Comparison of ENCODE assay signal across 19 mouse cellular contexts in the genomic region with DNA sequence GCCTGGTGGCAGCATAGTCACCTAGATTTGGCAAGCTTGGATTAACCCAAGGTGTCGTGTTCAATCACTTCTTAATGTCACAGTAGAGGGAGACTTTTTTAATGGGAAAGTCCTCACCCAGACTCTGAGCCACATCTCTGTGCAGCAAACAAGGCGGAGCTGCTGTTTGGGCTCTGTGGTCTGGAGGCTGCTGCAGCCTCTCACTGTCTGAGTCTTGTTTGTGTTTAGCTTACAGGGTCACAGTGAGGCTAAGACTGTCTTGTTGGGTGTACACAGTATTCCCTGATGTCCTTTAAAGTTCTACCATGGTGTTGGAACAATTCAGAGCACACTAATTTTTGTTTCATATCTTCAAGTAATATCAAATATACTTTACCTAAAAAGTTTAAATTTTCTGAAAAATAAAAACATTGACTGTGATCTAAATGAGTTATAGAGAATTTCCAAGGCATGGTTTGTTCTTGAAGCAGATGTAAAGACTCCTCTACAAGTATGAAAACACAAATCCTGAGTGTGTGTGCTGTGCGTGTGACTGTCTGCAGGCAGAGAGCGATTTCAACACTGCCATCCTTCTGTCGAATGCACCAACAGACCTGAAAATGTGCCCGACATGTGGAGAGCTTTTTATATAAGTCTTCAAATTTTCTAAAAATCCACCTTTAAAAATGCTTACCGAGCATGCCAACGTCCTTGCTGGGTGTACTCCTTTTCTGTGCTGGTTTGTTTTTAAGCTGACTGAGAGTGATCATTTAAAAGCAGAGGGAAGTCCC. TPM values are rescaled to one million over a fixed set of nuclear protein-coding genes. Genes with fewer than 3 reads are reported as not detected.
DNase-seq lines count a peak whose midpoint lies in the region; ATAC-seq and TF ChIP-seq lines count a peak whose summit lies in the region.
"Had no signal": no experiment of that assay in that cellular context is flagged by ENCODE, and none has a peak within 500 bp of the region (broad histone marks: within the 10 kb centered on the region; RNA-seq: fewer than 3 reads in every experiment).

No protein-coding gene starts in this region.

- H3K4me2 ChIP-seq in hindbrain, embryonic 16.5 days (ENCODE audit: low read length), result no peak overlapping the region
- H3K4me2 ChIP-seq in neural tube, embryonic 13.5 days, result no peak overlapping the region
- H3K4me2 ChIP-seq: heart, embryonic 11.5 days; hindbrain, embryonic 15.5 days; neural tube, embryonic 12.5 days had no signal

- ATAC-seq in hindbrain, embryonic 16.5 days, result no peak
- no peak for ATAC-seq in neural tube, embryonic 13.5 days (ENCODE audit: low read depth)
- ATAC-seq: forebrain, postnatal 0 days had no signal

- H3K4me1 ChIP-seq in hindbrain, embryonic 10.5 days (replicated peaks), result no peaks in the 10 kb centered on the region
- no peaks in the 10 kb centered on the region; the same call in 1 of the 2 replicates for H3K4me1 ChIP-seq in hindbrain, embryonic 16.5 days (ENCODE audit: control insufficient read depth, insufficient read depth, low read depth, low read length)
- H3K4me1 ChIP-seq in neural tube, embryonic 13.5 days (replicated peaks), result peaks cover 8% of the 10 kb centered on the region; the same call in 1 of the 2 replicates
- H3K4me1 ChIP-seq: hindbrain, embryonic 15.5 days; neural tube, embryonic 12.5 days had no signal

- intact Hi-C loops in left cerebral cortex, adult 2 months (cut with DNase I), result loop anchor here (10.0 kb wide), 1 partner anchor 165 kb away; no protein-coding TSS in a partner anchor

- peaks cover 16% of the 10 kb centered on the region for H3K36me3 ChIP-seq in hindbrain, embryonic 10.5 days
- H3K36me3 ChIP-seq in hindbrain, embryonic 16.5 days (ENCODE audit: control insufficient read depth, insufficient read depth, low read length), result no peaks in the 10 kb centered on the region
- H3K36me3 ChIP-seq in neural tube, embryonic 13.5 days, result no peaks in the 10 kb centered on the region
- H3K36me3 ChIP-seq: hindbrain, embryonic 15.5 days; neural tube, embryonic 12.5 days had no signal

- no peaks in the 10 kb centered on the region for H3K27me3 ChIP-seq in hindbrain, embryonic 10.5 days (ENCODE audit: insufficient read depth, poor library complexity, severe bottlenecking)
- no peaks in the 10 kb centered on the region for H3K27me3 ChIP-seq in hindbrain, embryonic 16.5 days (replicated peaks; ENCODE audit: control insufficient read depth, insufficient read depth, low read length)
- H3K27me3 ChIP-seq in neural tube, embryonic 13.5 days, result no peaks in the 10 kb centered on the region
- H3K27me3 ChIP-seq: hindbrain, embryonic 15.5 days; neural tube, embryonic 12.5 days had no signal

- peak overlapping the region; percentile 57 for H3K27ac ChIP-seq in hindbrain, embryonic 10.5 days
- H3K27ac ChIP-seq in hindbrain, embryonic 16.5 days (ENCODE audit: low read depth, low read length), result no peak overlapping the region; the same call in 1 of the 2 replicates
- H3K27ac ChIP-seq in left cerebral cortex, adult 2 months, result peak overlapping the region; percentile 45; the same call in 1 of the 2 replicates
- peak overlapping the region; percentile 55; the same call in 1 of the 2 replicates for H3K27ac ChIP-seq in neural tube, embryonic 13.5 days (replicated peaks)
- H3K27ac ChIP-seq: gastrocnemius, adult 2 months; hindbrain, embryonic 15.5 days; liver, embryonic 14.5 days; macrophage; neural tube, embryonic 12.5 days had no signal

- H3K4me3 ChIP-seq in hindbrain, embryonic 10.5 days, result no peak overlapping the region
- no peak overlapping the region for H3K4me3 ChIP-seq in hindbrain, embryonic 16.5 days (ENCODE audit: low read length)
- no peak overlapping the region for H3K4me3 ChIP-seq in left cerebral cortex, adult 2 months
- H3K4me3 ChIP-seq in neural tube, embryonic 13.5 days, result no peak overlapping the region
- H3K4me3 ChIP-seq: gastrocnemius, adult 2 months; hindbrain, embryonic 15.5 days; neural tube, embryonic 12.5 days had no signal

- 85% methylated on average over 8 of the region's 8 CpGs for WGBS in hindbrain, embryonic 10.5 days
- 82% methylated on average over 8 of the region's 8 CpGs for WGBS in hindbrain, embryonic 16.5 days
- WGBS in neural tube, embryonic 13.5 days, result 80% methylated on average over 8 of the region's 8 CpGs

- no peak for TF ChIP-seq CTCF in left cerebral cortex, adult 2 months (IDR thresholded peaks at IDR 0.05)

- no peak overlapping the region for H3K9ac ChIP-seq in hindbrain, embryonic 16.5 days (ENCODE audit: low read depth, low read length)
- no peak overlapping the region for H3K9ac ChIP-seq in neural tube, embryonic 13.5 days
- H3K9ac ChIP-seq: forebrain, postnatal 0 days; hindbrain, embryonic 15.5 days; liver, embryonic 14.5 days; neural tube, embryonic 12.5 days had no signal

- no peak for DNase-seq in hindbrain, embryonic 10.5 days (ENCODE audit: low spot score)
- DNase-seq in left cerebral cortex, adult 2 months (ENCODE audit: extremely low spot score in 1 of 2, low spot score in 2 of 2), result no peak
- no peak for DNase-seq in left cerebral cortex, adult 18-20 months (ENCODE audit: low spot score in 2 of 2)
- DNase-seq in neural tube, embryonic 10.5 days (ENCODE audit: extremely low spot score, low spot score), result no peak
- peak; percentile 39 for DNase-seq in telencephalon, adult 2 months (ENCODE audit: low read depth, low spot score)
- no peak for DNase-seq in cerebellum, postnatal 36 days
- DNase-seq: B cell, adult 2 months; cerebellum, adult 2 months; forebrain, postnatal 0 days; gastrocnemius, adult 2 months; heart, postnatal 10 days; thymus, postnatal 4 days had no signal

- 0 out of 2 replicates have a peak, but pooled peaks cover 4% of the 10 kb centered on the region for H3K9me3 ChIP-seq in hindbrain, embryonic 10.5 days
- H3K9me3 ChIP-seq in hindbrain, embryonic 16.5 days (ENCODE audit: control insufficient read depth, low read length), result no peaks in the 10 kb centered on the region
- no peaks in the 10 kb centered on the region for H3K9me3 ChIP-seq in neural tube, embryonic 13.5 days
- H3K9me3 ChIP-seq: hindbrain, embryonic 15.5 days; neural tube, embryonic 12.5 days had no signal

RNA-seq across cellular contexts. Expression of gene Trub1, which starts 27.4 kb away (rescaled TPM):
- polyA plus RNA-seq in hindbrain, embryonic 10.5 days (2016; fragmentation: Nextera tagmentation; extraction: Ambion mirVana), result 19.3 and 21.2 TPM in 2 replicates
- polyA plus RNA-seq in hindbrain, embryonic 16.5 days (2015; fragmentation: Nextera tagmentation; extraction: Ambion mirVana), result 13.7 and 14.5 TPM in 2 replicates
- 10 to 100 TPM; 14.3 to 18.9 TPM for total RNA-seq in left cerebral cortex, adult 2 months (2021)
- total RNA-seq in left cerebral cortex, adult 18-20 months (2021), result 10 to 100 TPM; 18.5 to 18.8 TPM
- polyA plus RNA-seq in neural tube, embryonic 13.5 days (2015; fragmentation: Nextera tagmentation; extraction: Ambion mirVana), result 15.1 and 15.7 TPM in 2 replicates
